Mouse (Mus musculus): ENCODE measurements at regions not wholly inside any gene's neighbourhood (a gene's known extent, or its start where the extent isn't known, plus 50 kb on each side); places are given as distances from the start of the nearest gene placed in this dataset.
"Not testable (repeated sequence)": the region's sequence is repeated elsewhere in the genome, so short reads cannot be mapped to it uniquely, and the experiment has no call there.

- TF ChIP-seq CTCF (IDR thresholded peaks at IDR 0.05; ENCODE audit: borderline replicate concordance, insufficient read depth, low read length); POLR2A (IDR thresholded peaks at IDR 0.05; ENCODE audit: low read depth, low read length): not testable (repeated sequence)
Observed at GRCm38 (mm10) chr2:108843855-108844254, 436.7 kb upstream of the Kif18a start.

Data from embryonic fibroblast, embryonic 13.5 days (primary cell).